Mouse (Mus musculus) urinary bladder, postnatal 14 days (tissue): ENCODE measurements at regions not wholly inside any gene's neighbourhood (a gene's known extent, or its start where the extent isn't known, plus 50 kb on each side); places are given as distances from the start of the nearest gene placed in this dataset.

ENCODE experiments used
- DNase-seq: peaks from one replicate; pipeline ENCODE4 v3.0.0; 2021; ENCODE audit warnings: low spot score

GRCm38 (mm10) chr4:34105251-34105650 is 55.3 kb upstream of the Spaca1 start:
- DNase-seq, result no peak

GRCm38 (mm10) chr4:34114323-34114722 is 64.3 kb upstream of the Spaca1 start:
- DNase-seq, result no peak

- DNase-seq, result no peak
Measured at GRCm38 (mm10) chr4:34117086-34117485, 67.1 kb upstream of the Spaca1 start.

GRCm38 (mm10) chr4:34122959-34123520 is 73.0 kb upstream of the Spaca1 start:
- DNase-seq, result no peak

GRCm38 (mm10) chr4:34128224-34128623 is 78.2 kb upstream of the Spaca1 start:
- DNase-seq, result no peak

GRCm38 (mm10) chr4:34146133-34146867 is 96.3 kb upstream of the Spaca1 start:
- no peak for DNase-seq

GRCm38 (mm10) chr4:34148956-34149739 is 99.2 kb upstream of the Spaca1 start:
- DNase-seq, result no peak

- DNase-seq, result no peak
Measured at GRCm38 (mm10) chr4:34151605-34152347, 101.8 kb upstream of the Spaca1 start.

GRCm38 (mm10) chr4:34155501-34155900 is 105.5 kb upstream of the Spaca1 start:
- no peak for DNase-seq

- no peak for DNase-seq
Measured at GRCm38 (mm10) chr4:34157818-34158511, 108.0 kb upstream of the Spaca1 start.

- DNase-seq, result no peak
Measured at GRCm38 (mm10) chr4:34171265-34171862, 121.4 kb upstream of the Spaca1 start.

- DNase-seq, result no peak
Measured at GRCm38 (mm10) chr4:34172000-34172399, 122.0 kb upstream of the Spaca1 start.

GRCm38 (mm10) chr4:34177421-34177820 is 127.4 kb upstream of the Spaca1 start:
- no peak for DNase-seq

- DNase-seq, result no peak
Measured at GRCm38 (mm10) chr4:34186522-34186921, 136.5 kb upstream of the Spaca1 start.

GRCm38 (mm10) chr4:34203193-34203848 is 153.3 kb upstream of the Spaca1 start:
- no peak for DNase-seq

GRCm38 (mm10) chr4:34209179-34209896 is 159.3 kb upstream of the Spaca1 start:
- no peak for DNase-seq

- DNase-seq, result no peak
Measured at GRCm38 (mm10) chr4:34213731-34214130, 163.7 kb upstream of the Spaca1 start.

- no peak for DNase-seq
Measured at GRCm38 (mm10) chr4:34214346-34214745, 164.4 kb upstream of the Spaca1 start.

- no peak for DNase-seq
Measured at GRCm38 (mm10) chr4:34221915-34222314, 171.9 kb upstream of the Spaca1 start.
